Mouse (Mus musculus) inflammation-experienced regulatory T-cells, adult 6 months (primary cell): ENCODE measurements around the gene Abr. TPM values are rescaled to one million over a fixed set of nuclear protein-coding genes. Genes with fewer than 3 reads are reported as not detected.
A peak's percentile ranks its signal among the peaks of the same experiment; 100 is the strongest.

Source experiments
- ATAC-seq: one replicate; pipeline ENCODE4 v1.8.0; 2017
- polyA plus RNA-seq, 3 experiments: library from polyadenylated mRNA; unstranded; fragments of 100-300 nt; shearing (Covaris generic); gene quantifications; one replicate each; pipeline ENCODE4 v1.2.1; 2017

Gene Abr
- 10 to 100 TPM; 14.4 to 17.1 (median 15.4) TPM for polyA plus RNA-seq

DNA sequence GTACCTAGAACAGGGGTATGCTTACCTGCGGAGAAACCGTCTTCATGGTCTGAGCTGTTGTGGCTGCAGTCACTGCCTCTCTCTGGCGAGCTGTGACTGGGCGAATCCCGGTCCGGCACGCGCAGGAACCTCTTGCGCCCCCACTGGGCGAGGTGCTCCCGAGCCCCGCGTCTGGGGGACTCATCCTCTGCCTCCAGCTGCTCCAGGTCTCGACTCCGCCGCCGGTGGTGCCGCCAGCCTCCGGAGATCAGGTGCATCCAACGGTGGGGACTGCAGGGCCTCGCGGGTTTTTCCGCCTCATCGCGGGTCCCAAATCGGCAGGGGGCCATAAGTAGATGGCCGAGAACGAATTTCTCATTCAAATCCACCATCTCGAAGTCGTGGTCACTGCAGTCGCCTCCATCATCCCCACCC is at the start of gene Abr:
TSS of gene Abr (minus strand) at position 163 of the 414 bp plus-strand sequence.
- ATAC-seq: no peak

DNA sequence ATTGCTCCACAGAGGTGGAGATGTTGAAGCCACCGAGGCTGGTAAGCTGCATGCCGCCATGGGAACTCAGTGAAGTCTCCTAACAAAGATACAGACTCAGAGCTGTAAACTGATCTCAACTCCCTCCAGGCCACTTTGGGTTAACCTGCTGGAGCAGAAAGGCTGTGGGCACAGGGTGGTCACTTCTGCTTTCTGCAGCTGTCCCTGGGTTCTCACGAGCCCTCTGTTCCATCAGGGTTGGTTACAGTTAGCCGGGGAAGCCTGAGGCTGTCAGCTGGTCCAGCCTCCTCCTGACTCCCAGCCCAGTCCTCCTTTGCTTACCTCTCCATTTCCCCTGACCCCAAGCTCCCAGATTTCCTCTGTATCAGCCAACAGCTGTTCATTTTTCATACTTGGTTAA is 45.7 kb upstream of the Abr start:
- ATAC-seq: no peak

DNA sequence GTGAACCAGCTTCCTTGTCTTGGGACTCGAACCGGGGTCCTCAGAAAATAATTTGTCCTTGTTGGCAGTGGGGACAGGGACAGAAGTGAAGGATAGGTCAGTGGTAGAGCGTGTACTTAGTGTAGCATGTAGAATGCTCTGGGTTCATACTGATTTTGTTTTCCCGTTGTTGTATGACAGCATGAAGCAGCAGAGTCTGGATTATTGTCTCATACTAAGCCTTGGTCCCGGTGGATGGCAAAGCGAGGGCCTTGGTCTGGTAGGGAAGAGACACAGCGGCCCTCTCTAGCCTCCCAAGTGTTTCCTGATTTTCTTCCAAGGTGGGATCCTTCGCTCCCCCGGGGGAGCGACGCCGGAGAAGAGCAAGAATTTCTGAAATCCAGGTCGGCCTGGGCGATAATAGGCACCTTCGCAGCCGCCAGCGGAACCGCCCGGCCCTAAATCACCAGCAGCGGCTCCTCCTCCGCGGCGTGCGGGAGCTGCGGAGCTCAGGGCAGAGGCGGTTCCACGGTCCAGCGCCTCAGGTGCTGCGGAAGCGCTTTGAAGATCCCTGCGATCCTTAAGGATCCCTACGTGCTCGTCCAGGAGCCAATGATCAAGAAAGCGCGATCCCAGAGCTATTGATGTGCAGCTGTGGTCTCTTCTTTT is 44.0 kb upstream of the Abr start:
- ATAC-seq: no peak

DNA sequence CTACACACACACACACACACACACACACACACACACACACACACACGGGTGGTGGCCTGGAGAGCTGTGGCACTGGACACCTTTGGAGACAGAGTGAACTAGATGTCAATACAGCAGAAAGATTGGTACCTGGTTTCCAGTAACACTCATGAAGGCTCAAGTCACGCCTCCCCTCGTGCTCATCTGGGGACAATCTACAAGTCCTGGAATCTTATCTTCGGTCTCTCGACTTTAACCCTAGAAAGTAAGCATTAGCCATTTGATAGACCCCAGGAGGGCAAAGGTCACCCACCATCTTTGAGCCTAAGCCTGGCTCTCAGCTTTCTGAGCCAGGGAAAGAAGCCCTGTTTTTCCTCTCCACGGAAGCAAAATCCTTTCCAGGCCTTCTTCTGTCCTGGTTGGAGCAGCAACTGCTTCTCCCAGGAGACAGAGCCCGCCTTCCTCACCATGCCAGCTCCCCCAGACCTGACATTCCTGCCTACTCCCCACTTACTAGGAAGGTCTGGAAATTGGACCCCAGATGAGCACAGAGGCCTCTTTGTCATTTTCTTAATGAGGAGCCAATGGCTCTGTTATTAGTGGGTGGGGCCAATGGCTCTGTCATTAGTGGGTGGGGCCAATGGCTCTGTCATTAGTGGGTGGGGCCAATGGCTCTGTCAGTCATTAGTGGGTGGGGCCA is 39.8 kb upstream of the Abr start:
- ATAC-seq: no peak

DNA sequence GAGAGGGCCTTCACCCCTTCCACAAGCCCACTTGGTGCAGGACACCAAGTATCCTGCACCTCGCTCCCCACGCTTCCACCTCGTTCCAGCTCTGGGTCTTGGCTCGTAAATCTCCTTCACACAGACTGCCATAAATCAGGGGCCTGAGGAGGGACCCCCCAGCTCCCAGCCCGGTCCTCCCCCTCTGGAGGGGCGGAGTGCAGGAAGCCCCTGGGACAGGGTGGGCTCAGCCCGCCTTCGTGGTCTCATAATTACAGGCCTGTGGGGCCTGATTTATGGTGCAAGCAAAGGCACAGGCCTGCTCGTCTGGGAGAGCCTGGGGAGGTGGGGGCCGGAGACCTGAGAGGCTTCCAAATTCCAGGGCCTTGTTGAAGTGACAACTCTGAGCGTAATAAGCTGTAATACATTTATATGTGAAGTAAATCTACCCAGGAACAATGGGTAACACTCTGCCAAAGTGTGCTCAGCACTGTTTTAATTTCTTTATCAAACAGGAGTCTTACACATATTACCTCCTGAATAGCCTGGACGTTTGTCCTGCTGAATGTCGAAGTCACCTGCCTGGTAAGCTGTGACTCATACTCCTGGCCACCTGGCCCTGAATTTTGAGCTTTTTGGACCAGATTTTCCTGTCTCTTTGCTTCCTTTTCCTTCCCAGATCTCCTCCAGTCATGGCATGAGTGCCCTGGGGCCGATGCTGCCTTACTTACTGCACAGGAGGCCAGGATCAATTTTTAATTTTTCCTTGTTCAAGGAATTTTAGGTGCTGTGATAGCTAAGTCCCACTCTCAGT is 37.2 kb upstream of the Abr start:
- no peak for ATAC-seq

DNA sequence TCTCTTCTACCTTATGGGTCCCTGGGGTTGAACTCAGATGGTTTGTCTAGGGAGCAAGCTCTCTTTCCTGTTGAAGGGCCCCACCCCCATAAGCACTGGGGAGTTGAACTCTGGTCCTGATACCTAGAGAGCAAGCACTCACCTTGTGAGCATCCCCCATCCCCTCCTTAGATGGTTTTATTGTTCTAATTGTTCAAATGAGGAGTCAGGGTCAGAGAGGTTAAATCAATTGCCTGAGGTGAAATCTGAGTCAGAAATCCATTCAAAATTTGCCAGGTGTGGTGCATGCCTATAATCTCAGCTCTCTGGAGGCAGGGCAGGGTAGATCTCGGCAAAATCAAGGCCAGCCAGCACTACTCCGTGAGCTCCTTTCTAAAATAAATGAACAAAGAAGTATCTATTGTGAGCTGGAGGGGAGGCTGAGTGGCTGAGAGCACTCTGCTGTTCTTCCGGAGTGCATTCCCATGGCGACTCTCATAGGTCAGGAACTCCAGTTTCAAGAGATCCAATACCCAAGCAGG is 35.4 kb upstream of the Abr start:
- no peak for ATAC-seq

DNA sequence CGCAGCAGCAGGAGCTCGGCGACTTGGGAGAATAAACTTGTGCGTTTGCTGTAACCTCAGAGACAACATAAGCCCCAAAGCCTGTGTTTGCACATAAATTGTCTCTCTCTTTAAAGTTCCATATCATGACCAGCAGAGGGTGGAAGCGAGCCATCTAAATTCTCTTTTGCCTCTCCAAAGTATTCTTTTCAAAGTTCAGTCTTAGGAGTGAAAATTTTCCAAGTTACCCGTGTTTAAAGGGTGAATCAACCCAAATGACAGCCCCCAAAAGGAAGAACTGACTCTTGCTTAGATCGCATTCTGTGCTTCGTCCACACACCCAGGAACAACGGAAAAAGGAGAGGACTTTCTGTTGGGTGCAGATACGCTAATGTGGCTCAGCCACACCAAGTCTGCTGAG is 33.0 kb upstream of the Abr start:
- no peak for ATAC-seq

DNA sequence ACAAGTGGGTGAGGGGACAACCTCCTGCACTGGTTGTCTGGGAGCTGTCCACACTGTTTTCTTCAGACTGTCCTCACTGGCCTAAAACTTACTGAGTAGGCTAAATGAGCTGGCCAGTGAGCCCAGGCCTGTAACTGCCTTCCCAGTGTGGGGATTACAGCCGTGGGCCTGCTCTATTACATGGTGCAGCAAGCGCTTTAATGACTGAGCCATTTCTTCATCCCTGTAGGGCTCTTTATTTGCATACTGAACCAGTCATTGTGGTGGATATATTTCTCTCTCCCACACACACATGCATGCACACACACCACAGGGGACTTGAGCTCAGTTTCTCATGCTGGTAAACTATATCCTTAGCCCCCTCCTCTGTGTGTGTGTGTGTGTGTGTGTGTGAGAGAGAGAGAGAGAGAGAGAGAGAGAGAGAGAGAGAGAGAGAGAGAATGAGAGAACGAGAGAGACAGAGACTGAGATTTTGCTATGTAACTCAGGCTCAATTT is 30.8 kb upstream of the Abr start:
- ATAC-seq: no peak

DNA sequence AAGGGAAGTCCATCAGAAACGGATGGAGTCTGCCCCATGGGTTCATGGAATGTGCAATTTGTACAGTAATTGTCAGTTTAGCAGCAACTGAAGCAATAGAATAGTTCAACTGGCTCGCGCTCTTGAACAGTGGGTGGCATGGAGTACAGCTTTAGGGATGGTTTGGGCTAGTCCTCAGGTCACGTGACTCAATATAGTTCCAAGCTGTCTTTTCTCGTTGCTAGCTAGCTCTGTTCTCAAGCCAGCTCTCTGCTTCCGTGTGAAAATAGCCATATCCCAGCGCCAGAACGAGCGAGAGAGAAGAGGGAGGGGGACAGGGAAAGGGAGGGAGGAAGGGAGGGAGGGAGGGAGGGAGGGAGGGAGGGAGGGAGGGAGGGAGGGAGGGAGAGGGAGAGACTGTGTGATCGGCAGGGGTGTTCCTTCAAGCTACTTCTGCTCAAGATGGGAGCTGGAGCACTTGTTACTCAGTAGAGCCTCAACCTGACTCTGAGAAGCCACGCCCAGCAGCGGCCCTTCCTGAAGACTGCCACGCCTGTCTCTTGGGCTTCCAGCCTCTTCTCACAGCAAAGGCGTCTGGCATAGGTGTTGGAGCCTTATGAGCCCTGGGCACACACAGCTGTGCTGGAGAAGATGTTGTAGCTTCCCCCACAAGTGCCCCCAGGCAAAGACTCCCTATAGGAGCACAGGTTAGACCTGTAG is 28.9 kb upstream of the Abr start:
- no peak for ATAC-seq

DNA sequence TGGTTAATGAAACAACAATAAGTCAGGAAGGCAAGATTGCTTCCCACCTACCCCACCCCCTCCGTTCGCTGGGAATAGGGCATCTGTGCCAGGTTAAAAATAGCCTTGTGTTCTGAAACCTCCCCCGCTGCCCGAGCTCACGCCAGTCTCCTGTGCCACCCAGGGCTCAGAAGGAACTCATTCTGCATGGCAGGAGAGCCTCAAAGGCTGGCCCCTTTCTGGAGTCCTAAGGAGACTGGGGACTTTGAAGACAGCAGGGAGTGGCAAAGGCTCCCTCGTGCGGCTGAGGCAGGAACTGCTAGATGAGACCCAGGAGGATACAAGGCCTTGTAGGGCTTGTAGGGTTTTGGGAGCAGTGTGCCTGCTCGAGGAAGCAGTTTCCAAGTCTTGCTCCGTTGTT is 25.4 kb upstream of the Abr start:
- ATAC-seq: no peak

DNA sequence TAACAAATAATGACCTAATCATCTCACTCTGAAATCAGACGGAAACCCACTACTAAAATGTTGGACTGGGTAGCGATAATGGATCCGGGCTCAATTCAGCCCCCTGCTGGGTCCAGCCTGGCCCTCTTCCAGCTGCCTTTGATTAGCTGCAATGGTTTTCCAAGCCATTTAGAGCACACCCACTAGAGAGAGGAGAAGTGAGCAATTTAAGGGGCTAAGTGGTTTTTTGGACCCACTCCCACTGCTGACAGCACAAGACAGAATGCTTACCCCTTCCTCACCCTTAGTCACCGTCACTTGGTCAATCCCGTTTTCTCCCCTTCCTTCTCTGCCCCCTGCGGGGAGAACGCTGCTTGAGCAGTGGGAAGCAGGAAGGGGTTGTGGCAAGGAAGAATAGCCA is 24.9 kb upstream of the Abr start:
- ATAC-seq: no peak

DNA sequence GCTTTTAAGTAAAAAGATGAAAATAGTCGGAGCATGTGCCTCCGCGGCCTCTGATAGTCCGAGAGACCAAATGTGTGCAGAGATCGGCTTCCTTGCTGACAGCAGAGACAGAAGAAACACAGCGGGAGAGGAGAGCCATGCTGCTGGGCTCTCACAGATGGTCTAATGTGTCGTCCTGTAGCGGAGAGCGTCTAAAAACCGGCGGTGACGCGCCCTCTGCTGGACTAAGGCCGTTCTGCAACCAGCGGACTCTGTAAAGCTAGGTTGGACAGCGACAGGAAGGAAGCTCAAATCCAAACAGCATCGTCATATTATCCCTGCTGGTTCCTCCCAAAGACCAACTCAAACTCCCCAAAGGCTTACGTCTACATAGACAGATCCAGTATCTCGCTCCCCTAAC is 23.8 kb upstream of the Abr start:
- ATAC-seq: peak; percentile 54

DNA sequence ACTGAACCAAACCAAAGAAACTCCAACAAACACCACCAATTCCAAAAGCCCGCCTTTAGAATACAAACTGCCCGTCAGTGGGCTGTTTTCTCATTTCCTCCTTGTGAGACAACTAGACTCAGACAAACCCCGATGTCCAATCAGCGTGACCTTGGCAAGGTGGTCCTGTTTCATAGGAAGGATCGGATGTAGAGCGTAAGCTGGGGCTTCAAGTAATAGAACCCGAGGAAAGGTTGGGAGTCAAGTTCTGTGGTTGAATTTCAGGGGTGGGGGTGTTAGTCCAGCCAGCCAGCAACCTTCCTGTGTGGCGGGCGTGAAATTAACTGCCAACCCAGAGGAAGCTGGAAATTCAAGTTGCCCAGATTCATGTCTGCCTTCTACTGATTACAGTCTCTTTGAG is 22.9 kb upstream of the Abr start:
- no peak for ATAC-seq

DNA sequence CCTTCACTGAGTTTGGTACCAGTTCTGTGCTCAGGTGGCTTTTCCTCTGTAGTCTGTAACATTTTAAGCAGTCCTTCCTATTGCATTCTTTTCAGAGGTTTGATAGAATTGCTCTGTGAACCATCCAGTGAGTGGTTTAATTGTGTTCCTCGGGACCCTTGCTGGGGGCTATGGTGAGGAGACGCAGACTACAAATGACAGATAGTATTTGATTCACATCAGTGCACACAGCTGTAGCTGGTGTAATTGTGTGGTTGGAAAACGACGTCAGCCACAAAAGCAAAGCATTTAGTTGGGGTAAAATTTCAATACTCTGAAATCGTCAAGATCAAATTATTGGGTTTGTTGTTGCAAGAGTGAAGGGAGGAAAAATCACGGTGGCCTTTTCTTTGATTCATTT is 22.1 kb upstream of the Abr start:
- no peak for ATAC-seq

DNA sequence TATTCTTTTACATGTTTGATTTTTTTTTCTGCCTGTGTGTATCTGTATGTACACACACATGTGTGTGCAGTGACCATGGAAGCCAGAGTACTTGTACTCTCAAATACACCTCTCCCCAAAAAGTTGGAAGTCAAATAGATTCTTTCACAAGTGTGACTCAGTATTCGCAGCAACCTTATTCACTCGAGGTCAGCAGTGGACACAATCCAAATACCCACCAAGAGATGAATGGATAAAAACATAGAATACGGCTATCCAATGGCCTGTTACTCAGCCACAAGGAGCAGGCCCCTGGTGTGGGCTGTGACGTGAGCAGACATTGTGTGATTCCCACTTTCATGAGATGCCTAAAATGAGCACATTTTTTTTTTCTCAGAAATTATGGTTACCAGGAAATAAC is 18.1 kb upstream of the Abr start:
- no peak for ATAC-seq

DNA sequence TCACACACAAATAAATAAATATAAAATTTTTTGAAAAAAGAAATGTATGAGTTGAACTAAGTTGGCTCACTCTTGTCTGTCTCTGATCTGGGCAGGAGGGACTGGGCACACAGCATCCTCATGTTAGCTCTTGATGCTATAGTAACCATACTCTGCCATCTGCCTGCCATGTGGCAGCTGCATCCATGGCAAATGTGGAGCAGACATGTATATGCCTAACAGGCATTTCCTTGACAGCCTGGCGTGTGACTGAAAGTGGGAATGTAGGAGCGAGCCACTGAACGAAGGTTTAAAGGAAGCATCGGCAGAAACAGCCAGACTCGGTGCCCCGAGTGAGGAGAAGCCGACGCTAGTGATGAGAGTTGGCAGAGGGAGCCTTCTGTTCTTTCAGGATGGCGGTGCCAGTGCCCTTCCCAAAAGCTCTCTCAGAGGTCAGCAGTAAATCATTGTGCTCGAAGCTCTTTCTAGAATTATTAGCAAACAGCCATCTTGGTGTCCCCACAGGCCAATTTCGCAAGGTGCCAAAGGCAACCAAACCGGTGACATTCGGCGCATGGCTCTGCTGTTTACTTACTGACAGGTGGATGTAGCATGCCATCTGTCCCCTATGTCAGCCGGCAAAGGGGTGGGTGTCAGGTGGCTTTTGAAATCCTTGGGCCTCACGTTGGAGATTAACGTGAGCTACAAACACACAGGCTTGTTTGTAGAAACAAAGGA is 17.3 kb upstream of the Abr start:
- ATAC-seq: no peak

DNA sequence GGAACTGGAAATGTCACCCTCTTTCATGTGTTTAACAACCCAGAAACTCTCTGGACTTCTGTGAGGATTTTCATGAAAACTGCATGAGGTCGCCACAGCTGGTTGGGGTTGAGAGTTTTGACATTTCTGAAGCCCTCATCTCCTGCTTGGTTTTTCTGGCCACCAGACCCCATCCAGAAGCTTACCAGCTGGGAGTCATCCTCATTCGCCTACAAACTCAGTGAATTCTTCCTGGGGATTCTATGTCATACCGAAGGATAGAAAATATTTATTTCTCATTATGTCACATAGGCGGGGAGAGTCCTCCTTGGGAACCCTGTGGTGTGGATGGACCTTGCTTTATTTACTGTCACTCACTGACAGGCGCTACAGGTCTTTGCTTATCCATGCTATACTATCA is 8.4 kb upstream of the Abr start:
- no peak for ATAC-seq

DNA sequence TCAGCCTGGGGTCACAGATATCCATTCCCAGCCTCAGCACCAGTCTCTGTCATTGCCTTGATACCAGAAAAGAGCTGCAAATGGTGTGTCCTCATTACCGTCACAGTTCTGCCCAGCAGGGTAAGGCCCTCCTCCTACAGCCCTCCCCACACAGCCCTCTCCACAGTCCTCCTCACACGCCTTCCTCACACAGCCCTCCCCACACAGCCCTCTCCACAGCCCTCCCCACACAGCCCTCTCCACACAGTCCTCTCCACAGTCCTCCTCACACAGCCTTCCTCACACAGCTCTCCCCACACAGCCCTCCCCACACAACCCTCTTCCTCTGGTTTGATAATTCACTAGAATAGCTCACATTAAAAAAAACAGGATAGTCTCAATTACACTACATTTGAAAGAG is 7.9 kb upstream of the Abr start:
- no peak for ATAC-seq

DNA sequence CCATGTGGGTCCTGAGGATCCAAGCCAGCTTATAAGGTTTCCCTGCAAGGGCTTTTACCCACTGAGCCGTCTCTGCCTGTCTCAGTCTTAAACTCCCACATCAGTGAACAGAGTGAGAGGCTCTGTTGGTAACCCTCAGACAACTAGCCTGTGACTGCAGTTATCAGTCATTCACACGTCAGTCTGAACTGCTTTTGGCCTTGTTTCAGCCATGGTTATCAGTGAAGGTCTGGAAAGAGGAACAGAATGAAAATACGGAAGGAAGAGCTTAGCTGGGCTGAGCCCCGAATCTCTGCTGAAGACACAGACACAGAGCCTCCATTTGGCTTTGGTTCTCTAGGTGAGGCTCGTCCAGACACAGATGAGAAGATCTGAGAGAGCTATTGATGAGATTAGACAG is 6.5 kb upstream of the Abr start:
- no peak for ATAC-seq

DNA sequence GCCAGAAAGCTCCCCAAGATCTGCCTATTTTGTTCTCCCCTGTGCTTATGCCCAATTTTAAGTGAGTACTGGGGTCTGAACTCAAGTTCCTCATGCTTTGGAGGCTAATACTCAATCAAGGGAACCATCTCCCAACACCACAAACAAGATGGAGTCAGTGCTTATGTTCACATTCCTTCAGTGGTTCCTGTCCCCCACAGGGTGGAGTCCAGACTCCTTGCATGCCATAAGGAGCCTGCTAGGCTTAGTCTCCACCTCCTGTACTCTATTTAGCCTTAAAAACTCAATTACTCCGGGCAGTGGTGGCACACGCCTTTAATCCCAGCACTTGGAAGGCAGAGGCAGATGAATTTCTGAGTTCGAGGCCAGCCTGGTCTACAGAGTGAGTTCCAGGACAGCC is 2.8 kb upstream of the Abr start:
- ATAC-seq: no peak

DNA sequence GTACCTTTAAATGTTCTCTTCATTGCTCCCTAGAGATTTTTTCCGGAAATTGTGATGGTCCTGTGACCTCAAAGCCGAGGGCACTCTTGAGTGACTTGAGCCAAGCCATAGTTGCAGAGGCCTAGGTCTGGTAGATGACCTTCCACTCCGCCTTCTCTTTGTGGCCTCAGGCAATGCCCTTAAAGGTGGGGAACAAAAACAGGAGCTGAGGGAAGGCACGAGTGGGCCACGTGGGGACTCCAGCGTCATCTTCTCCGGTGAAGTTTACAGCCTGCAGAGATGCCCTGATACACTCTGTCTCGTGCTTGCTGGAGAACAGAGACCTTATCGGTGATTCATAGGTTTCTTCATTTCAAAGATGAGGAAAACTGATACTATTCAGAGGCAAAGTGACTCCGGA is 2.0 kb upstream of the Abr start:
- ATAC-seq: no peak
